Mouse (Mus musculus): Measurements from ENCODE around the gene Ryr1.

The Ryr1 gene

GRCm38 (mm10) chr7:29039604-29039984 lies 85.4 kb downstream of the Ryr1 start:
- peak; percentile 90 for DNase-seq (ENCODE audit: low read depth, low spot score)

- DNase-seq (ENCODE audit: low read depth, low spot score) = peak; percentile 44
Observed at GRCm38 (mm10) chr7:29037261-29037660, 87.7 kb downstream of the Ryr1 start.

DNA sequence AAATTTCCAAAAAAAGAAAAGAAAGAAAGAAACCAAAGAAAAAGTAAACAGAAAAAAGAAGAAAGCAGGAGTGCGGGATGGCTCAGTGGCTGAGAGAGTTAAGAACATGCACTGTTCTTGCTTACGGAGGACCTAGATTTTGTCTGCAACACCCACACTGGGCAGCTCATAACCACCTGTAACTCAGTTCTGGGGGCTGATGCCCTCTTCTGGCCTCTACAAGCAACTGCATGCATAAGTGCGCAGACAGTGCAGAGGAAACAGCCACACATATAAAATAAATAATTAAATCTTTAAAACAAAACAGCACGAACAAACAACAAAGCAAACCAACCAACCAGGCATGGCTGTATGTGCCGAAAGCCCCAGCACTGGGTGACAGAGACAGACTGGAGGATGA lies 92.3 kb downstream of the Ryr1 start:
- DNase-seq (ENCODE audit: low read depth, low spot score) = peak; percentile 44

DNA sequence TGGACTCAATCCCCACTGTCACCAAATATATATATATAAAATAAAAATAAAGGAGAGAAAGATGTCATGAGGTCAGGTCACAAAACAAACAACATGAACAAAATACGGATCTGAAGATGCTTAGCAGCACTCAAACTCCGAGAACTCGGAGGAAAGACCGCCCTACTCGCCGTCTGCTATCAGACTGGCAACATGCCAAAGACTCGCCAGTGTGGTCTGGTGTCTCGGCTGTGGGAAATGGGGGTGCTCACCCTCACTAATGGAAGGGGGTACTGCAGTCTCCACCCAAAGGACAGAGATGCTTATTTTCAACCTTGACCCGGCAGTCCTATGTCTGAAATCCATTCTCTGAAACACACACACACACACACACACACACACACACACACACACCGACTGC lies 93.3 kb downstream of the Ryr1 start:
- DNase-seq (ENCODE audit: low read depth, low spot score) = no peak

GRCm38 (mm10) chr7:29029690-29030656 lies 95.0 kb downstream of the Ryr1 start:
- no peak for DNase-seq (ENCODE audit: low read depth, low spot score)

- DNase-seq (ENCODE audit: low read depth, low spot score) = no peak
Observed at GRCm38 (mm10) chr7:29028761-29029160, 96.2 kb downstream of the Ryr1 start.

DNA sequence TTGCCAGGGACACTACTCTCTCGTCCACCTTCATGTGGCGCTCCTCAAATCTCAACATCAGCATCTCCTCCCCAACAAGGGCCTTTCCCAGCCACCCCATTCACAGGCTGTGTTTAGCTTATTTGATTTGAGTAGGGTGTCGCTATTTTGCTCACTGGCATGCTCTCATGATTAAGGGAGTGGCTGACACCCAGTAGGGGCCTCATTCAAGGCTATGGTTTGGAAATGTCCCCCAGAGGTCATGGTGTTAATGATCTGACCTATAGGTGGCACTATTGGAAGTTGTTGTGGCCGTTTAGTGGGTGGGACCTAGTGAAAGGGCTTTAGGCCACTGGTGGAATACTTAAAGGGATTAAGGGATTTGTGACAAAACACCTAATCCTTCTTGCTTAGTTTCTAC lies 98.2 kb downstream of the Ryr1 start:
- DNase-seq (ENCODE audit: low read depth, low spot score) = peak; percentile 36

DNA sequence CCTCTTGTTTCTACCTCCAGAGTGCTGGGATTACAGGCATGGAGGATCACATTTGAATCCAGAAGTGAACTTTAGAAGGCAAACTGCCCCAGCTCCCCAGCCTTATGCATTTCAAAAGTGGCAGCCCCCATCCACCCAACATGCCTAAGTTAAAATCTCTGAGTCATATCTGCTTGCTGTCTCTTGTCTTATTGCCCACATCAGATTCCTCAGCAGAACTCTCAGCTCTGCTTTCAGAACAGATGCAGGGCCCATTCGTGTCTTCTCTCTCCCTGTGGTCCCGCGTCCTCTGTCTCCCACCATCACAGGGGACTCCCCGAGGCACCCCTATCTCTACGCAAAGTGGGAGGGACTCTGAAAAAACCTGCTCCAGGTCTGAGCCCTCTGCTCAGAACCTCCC lies 98.8 kb downstream of the Ryr1 start:
- DNase-seq (ENCODE audit: low read depth, low spot score) = peak; percentile 73

GRCm38 (mm10) chr7:29025566-29025965 lies 99.4 kb downstream of the Ryr1 start:
- peak; percentile 85 for DNase-seq (ENCODE audit: low read depth, low spot score)

GRCm38 (mm10) chr7:29023514-29023913 lies 101.5 kb downstream of the Ryr1 start:
- DNase-seq (ENCODE audit: low read depth, low spot score) = peak; percentile 59

- DNase-seq (ENCODE audit: low read depth, low spot score) = no peak
Observed at GRCm38 (mm10) chr7:29022479-29022878, 102.5 kb downstream of the Ryr1 start.

DNA sequence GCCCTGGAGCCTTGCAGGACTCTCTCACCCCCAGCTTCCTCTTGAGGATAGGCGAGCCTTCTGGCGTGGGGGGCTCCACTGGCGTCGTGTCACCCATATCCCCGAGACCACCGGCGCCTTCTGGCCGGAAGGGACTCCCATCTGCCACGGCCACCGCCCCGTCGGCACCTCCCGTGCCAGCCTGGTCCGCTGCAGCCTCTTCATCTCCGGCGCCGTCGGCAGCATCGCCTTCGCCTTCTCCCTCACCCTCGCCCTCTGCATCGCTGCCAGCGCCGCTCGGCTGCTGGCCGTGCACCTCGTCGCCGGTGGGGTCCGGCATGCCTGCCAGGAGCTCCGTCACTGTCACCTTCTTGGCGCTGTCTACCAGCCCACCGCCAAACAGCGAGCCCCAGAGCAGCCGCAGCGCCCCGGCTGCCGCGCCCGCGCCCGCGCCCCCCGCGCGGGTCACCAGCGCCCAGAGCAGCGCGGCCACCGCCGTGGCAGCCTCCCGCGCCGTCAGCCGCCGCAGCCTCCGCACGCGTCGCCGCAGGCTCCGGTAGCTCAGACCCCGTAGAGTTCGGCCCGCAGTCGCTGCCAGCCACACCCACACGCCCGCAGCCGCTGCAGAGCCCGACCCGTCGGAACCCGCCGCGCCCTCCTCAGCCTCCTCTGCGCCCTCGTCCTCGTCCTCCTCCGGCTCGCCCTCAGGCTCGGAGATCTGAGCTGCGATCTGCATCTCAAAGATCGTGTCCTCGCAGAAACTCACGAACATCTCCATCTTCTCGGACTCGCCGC lies 105.3 kb downstream of the Ryr1 start:
- DNase-seq (ENCODE audit: low read depth, low spot score) = peak; percentile 36

DNA sequence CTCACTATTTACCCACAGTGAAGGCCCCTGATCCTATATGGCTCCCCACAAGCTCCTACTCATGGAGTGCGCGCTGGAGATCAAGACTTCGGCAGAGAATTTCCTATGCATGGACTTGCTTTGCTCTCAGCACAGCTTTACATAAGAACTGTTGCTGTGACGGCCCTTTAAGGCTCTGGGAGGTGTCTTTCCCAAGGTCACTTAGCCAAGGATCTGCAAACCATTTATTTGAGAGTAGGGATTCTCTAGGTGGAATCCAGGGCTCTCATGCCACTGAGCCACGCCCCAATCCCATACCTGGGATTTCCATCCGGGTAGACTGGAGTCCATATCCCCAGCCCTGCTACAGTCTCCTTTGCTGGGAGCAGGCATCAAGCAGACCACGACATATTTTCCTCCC lies 107.8 kb downstream of the Ryr1 start:
- DNase-seq (ENCODE audit: low read depth, low spot score) = no peak

DNA sequence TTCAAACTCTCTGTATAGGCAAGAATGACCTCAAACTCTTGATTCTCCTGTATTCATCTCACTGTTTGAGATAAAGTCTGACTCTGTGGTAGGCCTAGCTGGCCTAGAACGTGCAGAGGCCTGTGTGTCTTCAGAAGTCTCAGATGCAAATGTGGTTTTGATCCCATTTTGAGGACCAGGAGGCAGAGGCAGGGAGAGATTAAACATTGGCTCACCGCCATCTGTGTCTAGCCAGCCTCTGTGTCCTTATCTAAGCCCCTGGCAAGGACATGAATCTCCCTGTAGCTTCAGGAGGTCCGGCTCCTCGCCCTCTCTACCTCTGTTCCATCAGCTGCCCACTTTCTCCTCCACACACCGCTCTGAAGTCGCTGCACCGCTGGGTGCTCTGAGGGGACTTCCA lies 108.5 kb downstream of the Ryr1 start:
- no peak for DNase-seq (ENCODE audit: low read depth, low spot score)

GRCm38 (mm10) chr7:29014984-29015383 lies 110.0 kb downstream of the Ryr1 start:
- DNase-seq (ENCODE audit: low read depth, low spot score) = no peak

DNA sequence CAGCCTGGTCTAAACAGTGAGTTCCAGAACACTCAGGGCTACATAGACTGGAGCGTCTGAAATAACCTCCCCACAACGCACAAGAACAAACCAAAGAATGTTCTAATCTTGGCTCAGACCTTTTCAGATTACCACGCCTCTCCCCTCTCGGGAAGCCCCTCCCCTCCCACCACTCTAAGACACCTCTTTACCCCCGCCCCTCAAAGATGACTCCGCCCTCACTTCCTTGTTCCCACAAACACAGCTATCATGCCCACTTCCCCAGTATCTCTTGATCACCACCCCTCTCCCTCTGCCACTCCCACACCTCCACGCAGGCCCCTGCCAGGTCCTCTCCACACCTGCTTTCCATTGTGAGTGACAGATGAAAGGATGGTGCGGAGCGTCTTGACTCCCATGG lies 116.3 kb downstream of the Ryr1 start:
- DNase-seq (ENCODE audit: low read depth, low spot score) = peak; percentile 49

GRCm38 (mm10) chr7:29008171-29008570 lies 116.8 kb downstream of the Ryr1 start:
- no peak for DNase-seq (ENCODE audit: low read depth, low spot score)

DNA sequence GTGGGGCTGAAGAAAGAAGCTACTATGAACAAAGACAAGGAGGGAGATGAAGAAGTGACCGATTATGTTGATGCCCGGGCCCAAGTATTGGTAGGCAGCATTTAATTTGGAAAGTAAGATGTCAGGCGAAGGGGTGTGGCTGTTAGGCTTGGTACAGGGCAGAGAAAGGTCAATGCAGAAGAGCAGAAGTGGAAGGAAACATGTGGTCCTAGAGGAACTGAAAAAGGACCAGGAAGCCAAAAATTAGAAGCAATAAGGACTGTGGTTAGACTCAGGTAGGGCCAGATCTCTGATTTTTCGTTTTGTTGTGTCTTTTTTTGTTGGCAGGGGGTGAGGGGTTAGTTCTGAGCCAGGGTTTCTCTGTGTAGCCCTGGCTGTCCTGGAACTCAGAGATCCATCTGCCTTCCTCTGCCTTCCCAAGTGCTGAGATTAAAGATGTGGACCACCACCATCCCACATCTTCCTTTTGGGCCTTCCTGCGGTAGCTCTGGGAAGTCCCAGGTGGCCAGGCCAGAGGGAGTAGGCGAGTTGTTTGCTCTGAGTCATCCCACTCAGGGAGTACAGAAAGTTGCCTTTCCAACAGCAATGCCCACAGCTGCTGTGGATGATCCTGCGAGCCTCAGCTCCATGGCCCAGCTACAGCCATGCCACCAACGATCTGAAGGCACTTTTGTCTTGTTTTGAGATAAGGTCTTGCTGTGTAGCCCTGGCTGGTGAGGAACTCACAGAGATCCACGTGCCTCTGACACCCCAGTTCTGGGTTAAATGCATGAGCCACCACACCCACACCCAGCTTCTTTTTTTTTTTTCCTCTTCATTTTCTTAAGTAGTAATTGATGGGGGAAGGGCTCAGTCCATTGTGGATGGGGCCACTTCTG lies 117.5 kb downstream of the Ryr1 start:
- DNase-seq (ENCODE audit: low read depth, low spot score) = no peak

DNA sequence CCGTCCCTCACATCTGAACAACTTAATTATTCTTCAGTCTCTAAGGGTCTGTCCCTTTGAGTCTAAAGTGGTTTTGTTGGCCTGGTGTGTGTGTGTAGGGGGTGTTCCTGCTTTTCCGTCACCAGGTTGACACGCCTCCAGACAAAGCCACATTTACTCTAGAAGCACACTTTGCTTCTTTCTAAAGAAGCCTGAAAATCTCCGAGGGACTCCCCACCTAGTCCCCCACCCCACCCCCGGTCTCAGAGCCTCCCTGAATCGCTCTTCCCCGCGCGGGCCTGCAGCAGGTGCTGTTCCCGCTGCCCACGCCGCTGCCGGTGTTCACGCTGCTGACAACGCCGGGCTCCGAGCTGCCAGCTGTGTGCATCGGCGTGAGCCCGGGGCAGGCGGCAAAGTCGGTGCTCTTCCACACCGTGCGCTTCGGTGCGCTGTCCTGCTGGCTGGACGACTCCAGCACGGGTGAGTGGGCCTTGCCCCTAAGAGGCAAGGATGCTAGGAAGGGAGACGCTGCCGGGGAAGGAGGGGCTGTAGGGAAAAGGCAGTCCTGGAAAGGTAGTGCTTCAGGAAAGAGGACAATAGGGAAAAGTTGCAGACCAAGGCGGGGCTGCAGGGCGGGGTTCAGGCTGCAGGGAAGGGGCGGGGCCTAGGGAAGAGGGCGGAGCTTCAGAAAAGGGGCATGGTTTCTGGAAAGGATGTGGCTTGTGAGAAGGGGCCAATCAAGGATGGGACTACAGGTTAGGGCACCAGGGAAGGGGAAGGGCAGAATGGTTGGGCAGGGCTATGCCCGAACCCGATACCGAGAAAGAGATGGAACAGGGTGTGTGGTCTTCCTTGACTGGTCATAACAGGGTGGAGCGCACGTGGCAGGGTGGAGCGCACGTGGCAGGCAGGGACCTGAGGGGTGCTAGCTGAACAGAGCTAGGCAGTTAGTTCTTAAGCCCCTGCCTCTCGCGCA lies 124.1 kb downstream of the Ryr1 start:
- DNase-seq (ENCODE audit: low read depth, low spot score) = peak; percentile 77

DNA sequence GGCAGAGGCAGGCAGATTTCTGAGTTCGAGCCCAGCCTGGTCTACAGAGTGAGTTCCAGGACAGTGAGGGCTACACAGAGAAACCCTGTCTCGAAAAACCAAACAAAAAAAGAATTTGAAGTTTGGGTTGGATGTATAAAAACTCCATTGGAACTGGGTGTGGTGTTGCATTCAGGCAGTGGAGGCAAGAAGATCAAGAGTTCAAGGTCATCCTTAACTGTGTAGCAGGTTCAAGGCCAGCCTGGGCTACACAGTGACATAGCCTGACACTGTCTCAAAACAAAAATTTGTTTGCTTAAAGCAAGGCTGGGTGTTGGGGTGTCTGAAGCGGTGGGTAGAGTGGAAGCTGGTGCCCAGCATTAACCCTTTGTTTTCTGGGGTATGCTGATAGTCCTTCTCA lies 131.6 kb downstream of the Ryr1 start:
- DNase-seq (ENCODE audit: low read depth, low spot score) = no peak

- no peak for DNase-seq (ENCODE audit: low read depth, low spot score)
Observed at GRCm38 (mm10) chr7:28992997-28993396, 132.0 kb downstream of the Ryr1 start.
